In the genomic region with DNA sequence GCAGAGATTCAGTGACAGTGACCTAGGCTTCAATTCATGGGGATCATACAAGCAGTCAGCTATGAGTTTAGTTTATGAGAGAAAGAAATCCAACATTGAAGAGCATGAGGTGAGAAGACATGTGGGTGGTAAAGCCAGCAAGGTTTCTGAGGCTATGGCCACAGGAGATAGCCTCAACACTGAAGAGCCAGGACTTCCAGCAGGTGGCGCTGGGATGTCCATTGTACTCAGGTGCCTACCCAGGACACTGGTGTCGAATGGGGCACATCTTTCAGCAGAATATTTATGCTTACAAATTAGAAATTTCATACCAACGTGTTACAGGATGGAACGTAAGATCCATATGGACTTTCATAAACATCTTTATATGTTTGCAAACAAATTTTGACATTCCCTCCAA, we compare ENCODE assay signal across 9 mouse cellular contexts. TPM values are rescaled to one million over a fixed set of nuclear protein-coding genes. Genes with fewer than 3 reads are reported as not detected.
DNase-seq lines count a peak whose midpoint lies in the region; ATAC-seq and TF ChIP-seq lines count a peak whose summit lies in the region.
"Had no signal": no experiment of that assay in that cellular context is flagged by ENCODE, and none has a peak within 500 bp of the region (broad histone marks: within the 10 kb centered on the region; RNA-seq: fewer than 3 reads in every experiment).

No protein-coding gene starts in this region.

- no peak overlapping the region for H3K27ac ChIP-seq in midbrain, embryonic 14.5 days (replicated peaks; ENCODE audit: low read depth, low read length)
- no peak overlapping the region for H3K27ac ChIP-seq in midbrain, embryonic 11.5 days (ENCODE audit: low read depth, low read length)
- no peak overlapping the region for H3K27ac ChIP-seq in cerebellum, adult 2 months (ENCODE audit: insufficient read depth, low read length)
- no peak overlapping the region for H3K27ac ChIP-seq in hindbrain, postnatal 0 days
- no peak overlapping the region for H3K27ac ChIP-seq in thymus, adult 2 months (ENCODE audit: control insufficient read depth, insufficient read depth, low read length)

- ATAC-seq in midbrain, embryonic 14.5 days (ENCODE audit: low FRiP score, low TSS enrichment), result no peak
- ATAC-seq in midbrain, embryonic 11.5 days (ENCODE audit: low FRiP score), result no peak
- ATAC-seq in hindbrain, postnatal 0 days, result no peak
- peak; percentile 74 for ATAC-seq in megakaryocyte, adult 5-6 weeks (ENCODE audit: poor library complexity, severe bottlenecking)

- H3K4me3 ChIP-seq in midbrain, embryonic 14.5 days (replicated peaks; ENCODE audit: low read depth, low read length), result no peak overlapping the region
- no peak overlapping the region for H3K4me3 ChIP-seq in midbrain, embryonic 11.5 days (ENCODE audit: low read depth, low read length)
- H3K4me3 ChIP-seq in cerebellum, adult 2 months (replicated peaks; ENCODE audit: insufficient read depth, low read depth, low read length), result no peak overlapping the region
- no peak overlapping the region for H3K4me3 ChIP-seq in hindbrain, postnatal 0 days (ENCODE audit: low read length)
- no peak overlapping the region for H3K4me3 ChIP-seq in thymus, adult 2 months (ENCODE audit: control insufficient read depth, insufficient read depth, low read length)

- DNase-seq in adrenal gland, adult 18-20 months (ENCODE audit: low spot score in 2 of 2), result peak; percentile 71 to 75
- no peak for DNase-seq in adrenal gland, adult 8-10 months
- peak; percentile 68 for DNase-seq in midbrain, embryonic 14.5 days
- DNase-seq in midbrain, embryonic 11.5 days (ENCODE audit: low spot score, missing footprints), result no peak
- DNase-seq in cerebellum, adult 2 months, result peak; percentile 65 to 72
- peak; percentile 56 for DNase-seq in hindbrain, postnatal 0 days (ENCODE audit: low spot score)
- DNase-seq in thymus, adult 2 months, result peak; percentile 63

- H3K4me2 ChIP-seq in midbrain, embryonic 14.5 days (ENCODE audit: low read length), result no peak overlapping the region
- H3K4me2 ChIP-seq in midbrain, embryonic 11.5 days, result no peak overlapping the region
- H3K4me2 ChIP-seq in hindbrain, postnatal 0 days (ENCODE audit: low read depth, low read length), result no peak overlapping the region

- H3K9me3 ChIP-seq in midbrain, embryonic 14.5 days (ENCODE audit: control insufficient read depth, low read length), result no peaks in the 10 kb centered on the region
- H3K9me3 ChIP-seq in midbrain, embryonic 11.5 days (ENCODE audit: control insufficient read depth, low read length), result no peaks in the 10 kb centered on the region
- H3K9me3 ChIP-seq in hindbrain, postnatal 0 days (ENCODE audit: low read length), result no peaks in the 10 kb centered on the region

- TF ChIP-seq CTCF in cerebellum, adult 2 months (IDR thresholded peaks at IDR 0.05; ENCODE audit: borderline replicate concordance, insufficient read depth, low read depth, low read length), result peak; percentile 92
- TF ChIP-seq CTCF in hindbrain, postnatal 0 days (IDR thresholded peaks at IDR 0.05; ENCODE audit: low read depth), result peak; percentile 76
- TF ChIP-seq CTCF in thymus, adult 2 months (IDR thresholded peaks at IDR 0.05; ENCODE audit: borderline replicate concordance, control insufficient read depth, extremely low read depth, insufficient read depth, low read length, poor library complexity), result peak; percentile 45; the same call in 1 of the 2 replicates

- no peaks in the 10 kb centered on the region for H3K36me3 ChIP-seq in midbrain, embryonic 14.5 days (ENCODE audit: control insufficient read depth, insufficient read depth, low read length)
- H3K36me3 ChIP-seq in midbrain, embryonic 11.5 days (ENCODE audit: control insufficient read depth, insufficient read depth, low read length), result no peaks in the 10 kb centered on the region
- H3K36me3 ChIP-seq in hindbrain, postnatal 0 days (ENCODE audit: insufficient read depth, low read length), result no peaks in the 10 kb centered on the region
- H3K36me3 ChIP-seq in thymus, adult 2 months (ENCODE audit: control insufficient read depth, insufficient read depth, low read length), result no peaks in the 10 kb centered on the region

- no peak overlapping the region for H3K9ac ChIP-seq in midbrain, embryonic 14.5 days (replicated peaks; ENCODE audit: low read length)
- no peak overlapping the region for H3K9ac ChIP-seq in midbrain, embryonic 11.5 days (ENCODE audit: low read length)
- no peak overlapping the region for H3K9ac ChIP-seq in hindbrain, postnatal 0 days (replicated peaks; ENCODE audit: low read length)

- WGBS in midbrain, embryonic 14.5 days, result 24% methylated on average over 4 of the region's 4 CpGs
- WGBS in midbrain, embryonic 11.5 days, result 26% methylated on average over 4 of the region's 4 CpGs
- WGBS in cerebellum, adult 2 months, result 20% methylated on average over 4 of the region's 4 CpGs
- 17% methylated on average over 4 of the region's 4 CpGs for WGBS in hindbrain, postnatal 0 days
- 22% methylated on average over 4 of the region's 4 CpGs for WGBS in thymus, adult 2 months

- H3K4me1 ChIP-seq in midbrain, embryonic 14.5 days (ENCODE audit: control insufficient read depth, insufficient read depth, low read length), result no peaks in the 10 kb centered on the region
- no peaks in the 10 kb centered on the region for H3K4me1 ChIP-seq in midbrain, embryonic 11.5 days (ENCODE audit: control insufficient read depth, insufficient read depth, low read length)
- H3K4me1 ChIP-seq in cerebellum, adult 2 months (ENCODE audit: control insufficient read depth, insufficient read depth, low read length), result no peaks in the 10 kb centered on the region
- no peaks in the 10 kb centered on the region for H3K4me1 ChIP-seq in hindbrain, postnatal 0 days (ENCODE audit: insufficient read depth, low read length)
- H3K4me1 ChIP-seq in thymus, adult 2 months (replicated peaks; ENCODE audit: control insufficient read depth, insufficient read depth, low read length), result peaks cover 2% of the 10 kb centered on the region; the same call in 1 of the 2 replicates

- TF ChIP-seq POLR2A in cerebellum, adult 2 months (IDR thresholded peaks at IDR 0.05; ENCODE audit: borderline replicate concordance, insufficient read depth, low read length), result no peak
- TF ChIP-seq POLR2A in thymus, adult 2 months (IDR thresholded peaks at IDR 0.05; ENCODE audit: control insufficient read depth, extremely low read depth, insufficient read depth, low read length, poor library complexity), result no peak

- no peaks in the 10 kb centered on the region for H3K27me3 ChIP-seq in midbrain, embryonic 14.5 days (ENCODE audit: control insufficient read depth, insufficient read depth, low read length)
- no peaks in the 10 kb centered on the region for H3K27me3 ChIP-seq in midbrain, embryonic 11.5 days (ENCODE audit: control insufficient read depth, insufficient read depth, low read length)
- H3K27me3 ChIP-seq in cerebellum, adult 2 months (ENCODE audit: control insufficient read depth, insufficient read depth, low read length), result no peaks in the 10 kb centered on the region
- H3K27me3 ChIP-seq in hindbrain, postnatal 0 days (ENCODE audit: insufficient read depth, low read length), result no peaks in the 10 kb centered on the region
- H3K27me3 ChIP-seq in thymus, adult 2 months (ENCODE audit: control insufficient read depth, insufficient read depth, low read length), result no peaks in the 10 kb centered on the region

RNA-seq across cellular contexts. Expression of gene Rab7b, which starts 19.8 kb away (rescaled TPM):
- total RNA-seq in adrenal gland, adult 18-20 months (2021), result 1 to 10 TPM; 4.3 to 6.1 TPM
- total RNA-seq in adrenal gland, adult 8-10 months (2022), result 10 to 100 TPM in 2 of 4 experiments, 1 to 10 TPM in 2; 6.6 to 17.4 (median 11.0) TPM
- polyA plus RNA-seq in midbrain, embryonic 14.5 days (2014; fragmentation: Nextera tagmentation; extraction: Ambion mirVana), result 0.12 and 1.6 TPM in 2 replicates
- 1.0 and 1.3 TPM in 2 replicates for polyA plus RNA-seq in midbrain, embryonic 11.5 days (2014; fragmentation: Nextera tagmentation; extraction: Ambion mirVana)
- polyA plus RNA-seq in cerebellum, adult 2 months (2012; rRNA removed), result 4.5 and 4.8 TPM in 2 replicates
- total RNA-seq in hindbrain, postnatal 0 days (2014; rRNA removed), result 0.10 and 2.8 TPM in 2 replicates
- 1.2 and 1.6 TPM in 2 replicates for polyA plus RNA-seq in hindbrain, postnatal 0 days (2015; fragmentation: Nextera tagmentation; extraction: Ambion mirVana)
- total RNA-seq in megakaryocyte, adult 5-6 weeks (2015), result 3.3 and 4.0 TPM in 2 replicates
- 22.4 TPM in 2 replicates for total RNA-seq in megakaryocyte, adult 5-6 weeks (2017)
- polyA plus RNA-seq in thymus, adult 2 months (2012; rRNA removed), result 4.7 and 8.0 TPM in 2 replicates

RNA-seq across cellular contexts. Expression of gene Slc26a9, which starts 35.5 kb away (rescaled TPM):
- not detected for total RNA-seq in adrenal gland, adult 18-20 months (2021)
- under 1 TPM in 3 of 4 experiments, not detected in 1; 0.06 to 0.28 (median 0.23) TPM for total RNA-seq in adrenal gland, adult 8-10 months (2022)
- 0.04 and 0.13 TPM in 2 replicates for polyA plus RNA-seq in midbrain, embryonic 14.5 days (2014; fragmentation: Nextera tagmentation; extraction: Ambion mirVana)
- not detected in 2 replicates for polyA plus RNA-seq in midbrain, embryonic 11.5 days (2014; fragmentation: Nextera tagmentation; extraction: Ambion mirVana)
- 0.05 TPM in 2 replicates for polyA plus RNA-seq in cerebellum, adult 2 months (2012; rRNA removed)
- 0.07 and 0.37 TPM in 2 replicates for total RNA-seq in hindbrain, postnatal 0 days (2014; rRNA removed)
- polyA plus RNA-seq in hindbrain, postnatal 0 days (2015; fragmentation: Nextera tagmentation; extraction: Ambion mirVana), result 0.09 and 0.10 TPM in 2 replicates
- not detected in 2 replicates for total RNA-seq in megakaryocyte, adult 5-6 weeks (2015)
- not detected in 2 replicates for total RNA-seq in megakaryocyte, adult 5-6 weeks (2017)
- 0.99 and 1.1 TPM in 2 replicates for polyA plus RNA-seq in thymus, adult 2 months (2012; rRNA removed)
- total RNA-seq: hematopoietic stem cell, adult 5-6 weeks had no signal

Comparison
In these comparisons a context has a peak if more than half of its experiments do, and no peak if none do; other contexts are left out.
1. DNase-seq: peak in adrenal gland, adult 18-20 months (2 of 2), midbrain, embryonic 14.5 days (single experiment), cerebellum, adult 2 months (2 of 2), hindbrain, postnatal 0 days (single experiment) and thymus, adult 2 months (single experiment); none in adrenal gland, adult 8-10 months (single experiment) and midbrain, embryonic 11.5 days (single experiment).
2. Peak in every context shown above with its lines, with median percentiles within 50 percentile points of each other: CTCF ChIP-seq.